Mouse (Mus musculus) limb, embryonic 15.5 days (tissue): ENCODE data around the gene Rhobtb1. TPM values are rescaled to one million over a fixed set of nuclear protein-coding genes. Genes with fewer than 3 reads are reported as not detected.

Source experiments
- ATAC-seq: fragments of 200-750 bp; cut with Nextera tagmentation; 2 replicates; pipeline ENCODE4 v1.8.0; 2017; ENCODE audit warnings: low read depth, moderate TSS enrichment; ENCODE audit not compliant: insufficient number of reproducible peaks, low FRiP score, low TSS enrichment
- H3K27ac ChIP-seq: fragments of 300-500 bp; sonication (generic); 2 replicates; pipeline ENCODE4 v1.5.1; 2015; ENCODE audit warnings: moderate library complexity, mild to moderate bottlenecking, inconsistent platforms
- H3K27me3 ChIP-seq: fragments of 300-500 bp; sonication (generic); 2 replicates; pipeline ENCODE4 v1.6.1; 2015; ENCODE audit warnings: inconsistent platforms
- H3K36me3 ChIP-seq: fragments of 300-500 bp; sonication (generic); 2 replicates; pipeline ENCODE4 v1.6.1; 2015; ENCODE audit warnings: inconsistent platforms
- H3K4me1 ChIP-seq: fragments of 300-500 bp; sonication (generic); 2 replicates; pipeline ENCODE4 v1.6.1; 2015; ENCODE audit warnings: inconsistent platforms
- H3K4me2 ChIP-seq: fragments of 300-500 bp; sonication (generic); 2 replicates; pipeline ENCODE4 v1.6.1; 2015; ENCODE audit warnings: mild to moderate bottlenecking, inconsistent platforms
- H3K4me3 ChIP-seq: fragments of 300-500 bp; sonication (generic); 2 replicates; pipeline ENCODE4 v1.5.1; 2015; ENCODE audit warnings: mild to moderate bottlenecking, inconsistent platforms
- H3K9ac ChIP-seq: fragments of 300-500 bp; sonication (generic); 2 replicates; pipeline ENCODE4 v1.6.1; 2015; ENCODE audit warnings: inconsistent platforms
- H3K9me3 ChIP-seq: fragments of 300-500 bp; sonication (generic); 2 replicates; pipeline ENCODE4 v1.6.1; 2016; ENCODE audit warnings: inconsistent platforms
- WGBS: fragments of 180-500 bp; shearing (Covaris S2); methylation state at CpG from one replicate; pipeline ENCODE4 v1.1.7; 2015; 5-methylcytosine and 5-hydroxymethylcytosine counted together
- polyA plus RNA-seq: library from polyadenylated mRNA; unstranded; fragments of >200 nt; fragmentation: Nextera tagmentation; extraction: Ambion mirVana; gene quantifications from 2 replicates; pipeline ENCODE4 v1.2.1, GENCODE M21; 2015

Gene Rhobtb1
- polyA plus RNA-seq, 1 experiment from 2014 or later: 27.0 TPM

GRCm38 (mm10) chr10:69134356-69134755, 16.9 kb upstream of the Rhobtb1 start:
- H3K36me3 ChIP-seq: no peaks in the 10 kb centered on the region
- H3K27me3 ChIP-seq: no peaks in the 10 kb centered on the region
- no peak overlapping the region for H3K4me3 ChIP-seq
- no peak overlapping the region for H3K4me2 ChIP-seq
- no peak for ATAC-seq
- no peak overlapping the region for H3K9ac ChIP-seq
- no peaks in the 10 kb centered on the region for H3K4me1 ChIP-seq
- no peaks in the 10 kb centered on the region for H3K9me3 ChIP-seq
- H3K27ac ChIP-seq: no peak overlapping the region

- Histone ChIP-seq H3K27ac (no peak overlapping the region), H3K9me3 (no peaks in the 10 kb centered on the region), H3K36me3 (no peaks in the 10 kb centered on the region), H3K9ac (no peak overlapping the region), H3K4me2 (no peak overlapping the region), H3K4me3 (no peak overlapping the region), H3K27me3 (no peaks in the 10 kb centered on the region), H3K4me1 (no peaks in the 10 kb centered on the region)
- ATAC-seq: no peak
- 59% methylated on average over 9 of the region's 9 CpGs for WGBS
Measured at GRCm38 (mm10) chr10:69136241-69136828, 14.9 kb upstream of the Rhobtb1 start.

GRCm38 (mm10) chr10:69149252-69149651, 2.0 kb upstream of the Rhobtb1 start:
- Histone ChIP-seq H3K36me3 (no peaks in the 10 kb centered on the region), H3K27ac (no peak overlapping the region), H3K4me2 (no peak overlapping the region), H3K9ac (no peak overlapping the region), H3K4me1 (no peaks in the 10 kb centered on the region), H3K27me3 (no peaks in the 10 kb centered on the region), H3K4me3 (no peak overlapping the region), H3K9me3 (no peaks in the 10 kb centered on the region)
- 86% methylated on average over 7 of the region's 7 CpGs for WGBS
- no peak for ATAC-seq

DNA sequence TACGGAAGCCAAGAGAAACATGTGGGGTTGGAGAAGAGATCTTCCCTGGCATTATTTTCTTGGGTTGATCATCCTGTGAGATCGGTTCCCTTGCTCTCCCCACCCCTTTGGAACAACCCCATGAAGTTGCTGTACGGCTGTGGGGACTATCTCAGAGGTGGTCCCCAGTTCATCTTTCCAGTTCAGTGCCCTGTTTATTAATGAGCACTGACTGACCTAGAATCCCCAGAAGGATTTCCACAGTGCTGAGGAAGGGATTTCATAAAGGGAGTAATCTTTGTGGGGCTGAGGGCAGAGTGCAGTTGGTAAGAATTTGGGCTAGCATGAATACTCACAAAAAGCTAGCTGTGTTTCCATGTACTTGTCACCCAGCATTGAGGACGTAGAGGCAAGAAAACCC, 1.7 kb downstream of the Rhobtb1 start:
- no peak overlapping the region for H3K9ac ChIP-seq
- H3K27ac ChIP-seq: no peak overlapping the region
- 70% methylated on average over 4 of the region's 4 CpGs for WGBS
- no peaks in the 10 kb centered on the region for H3K36me3 ChIP-seq
- no peak overlapping the region for H3K4me2 ChIP-seq
- ATAC-seq: no peak
- no peak overlapping the region for H3K4me3 ChIP-seq
- no peaks in the 10 kb centered on the region for H3K9me3 ChIP-seq
- peaks cover 5% of the 10 kb centered on the region for H3K4me1 ChIP-seq
- no peaks in the 10 kb centered on the region for H3K27me3 ChIP-seq

DNA sequence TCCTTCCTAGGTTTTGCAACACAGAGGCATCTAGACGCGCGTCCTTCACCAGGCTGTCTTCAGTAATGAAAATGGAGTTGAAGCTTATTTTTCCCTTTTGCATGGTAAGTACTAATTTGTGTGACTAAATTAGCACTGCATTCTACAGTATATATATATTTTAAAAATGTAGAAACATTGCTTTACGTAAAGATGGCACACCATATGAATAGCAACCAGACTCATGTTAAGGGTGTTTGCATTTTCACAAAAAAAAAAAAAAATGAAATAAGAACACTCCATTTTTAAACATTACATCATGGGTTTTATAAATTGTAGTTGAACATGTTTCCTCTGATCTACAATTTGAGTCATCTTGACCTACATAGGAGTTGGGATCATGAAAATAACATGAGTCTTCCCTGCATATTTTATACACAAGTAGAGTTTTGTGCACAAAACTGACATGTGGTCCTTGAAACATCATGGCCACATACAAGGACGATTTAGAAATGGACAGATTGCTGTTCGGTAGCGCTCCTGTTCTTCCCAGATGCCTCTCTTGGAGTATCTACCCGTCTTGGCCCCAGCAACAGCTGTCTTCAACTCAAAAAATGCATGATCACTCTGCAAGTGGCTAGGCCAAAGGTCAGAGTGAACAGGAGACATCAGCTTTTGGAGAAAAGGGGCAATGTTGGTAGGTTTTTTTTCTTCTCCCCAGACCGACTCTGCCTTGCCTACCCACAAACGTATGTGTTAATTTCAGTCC, 4.4 kb downstream of the Rhobtb1 start:
- H3K4me2 ChIP-seq: no peak overlapping the region
- 86% methylated on average over 10 of the region's 10 CpGs for WGBS
- no peak overlapping the region for H3K9ac ChIP-seq
- no peaks in the 10 kb centered on the region for H3K36me3 ChIP-seq
- H3K4me3 ChIP-seq: no peak overlapping the region
- ATAC-seq: no peak
- peaks cover 5% of the 10 kb centered on the region for H3K4me1 ChIP-seq
- H3K27ac ChIP-seq: no peak overlapping the region
- H3K9me3 ChIP-seq: no peaks in the 10 kb centered on the region
- no peaks in the 10 kb centered on the region for H3K27me3 ChIP-seq

DNA sequence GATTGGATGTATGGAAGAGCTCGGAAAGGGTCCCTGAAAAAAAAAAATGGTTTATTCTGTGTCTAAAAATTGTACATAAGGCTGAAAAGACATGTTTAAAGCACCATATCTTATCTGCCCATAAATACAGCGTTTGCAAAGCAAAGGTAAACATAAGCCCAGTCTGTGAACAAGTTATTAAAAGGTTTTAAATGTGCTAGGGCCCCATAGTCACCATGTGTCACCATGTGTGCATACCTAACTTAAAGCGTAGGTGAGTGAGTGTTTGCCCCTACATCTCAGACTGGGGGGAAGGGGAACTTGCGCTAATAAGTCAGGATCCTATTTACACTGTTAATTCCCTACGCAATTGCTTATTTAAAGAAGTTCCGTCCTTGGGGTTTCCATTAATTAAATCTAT, 5.2 kb downstream of the Rhobtb1 start:
- Histone ChIP-seq H3K36me3 (no peaks in the 10 kb centered on the region), H3K9ac (no peak overlapping the region), H3K4me1 (peaks cover 5% of the 10 kb centered on the region), H3K27ac (no peak overlapping the region), H3K9me3 (no peaks in the 10 kb centered on the region), H3K27me3 (no peaks in the 10 kb centered on the region), H3K4me3 (no peak overlapping the region), H3K4me2 (no peak overlapping the region)
- no peak for ATAC-seq
- WGBS: 52% methylated on average over 6 of the region's 6 CpGs

DNA sequence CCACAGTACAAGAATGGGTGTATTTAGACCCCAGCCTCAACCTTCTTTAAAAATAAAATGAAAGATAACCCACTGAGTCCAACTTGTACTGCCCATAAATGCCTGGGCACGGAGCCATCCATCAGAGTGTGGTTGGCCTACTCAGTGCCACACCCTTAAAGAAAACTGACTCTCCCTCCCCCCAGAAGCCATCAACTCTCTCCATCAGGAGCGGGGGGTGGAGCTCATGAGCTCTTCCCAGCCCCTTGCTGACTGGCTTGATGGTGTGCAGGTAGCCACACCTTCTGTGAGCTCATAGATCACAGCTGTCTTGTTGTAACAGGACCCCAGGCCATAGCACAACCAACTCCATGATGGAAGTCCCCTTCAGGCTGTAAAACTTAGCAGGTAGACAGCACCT, 6.2 kb downstream of the Rhobtb1 start:
- Histone ChIP-seq H3K4me1 (peaks cover 5% of the 10 kb centered on the region), H3K9me3 (no peaks in the 10 kb centered on the region), H3K36me3 (no peaks in the 10 kb centered on the region), H3K4me3 (no peak overlapping the region), H3K4me2 (no peak overlapping the region), H3K27me3 (no peaks in the 10 kb centered on the region), H3K27ac (0 out of 2 replicates have a peak overlapping the region, but pooled peaks have one; percentile 40), H3K9ac (no peak overlapping the region)
- 0 out of 2 replicates have a peak, but pooled peaks have one; percentile 19 for ATAC-seq
- 38% methylated on average over 2 of the region's 2 CpGs for WGBS

GRCm38 (mm10) chr10:69160877-69161276, 9.6 kb downstream of the Rhobtb1 start:
- H3K27ac ChIP-seq: no peak overlapping the region
- H3K36me3 ChIP-seq: no peaks in the 10 kb centered on the region
- 83% methylated on average over 2 of the region's 2 CpGs for WGBS
- H3K4me3 ChIP-seq: no peak overlapping the region
- peaks cover 5% of the 10 kb centered on the region for H3K4me1 ChIP-seq
- H3K27me3 ChIP-seq: no peaks in the 10 kb centered on the region
- H3K9me3 ChIP-seq: no peaks in the 10 kb centered on the region; the same call in 1 of the 2 replicates
- no peak overlapping the region for H3K9ac ChIP-seq
- ATAC-seq: no peak
- H3K4me2 ChIP-seq: no peak overlapping the region

DNA sequence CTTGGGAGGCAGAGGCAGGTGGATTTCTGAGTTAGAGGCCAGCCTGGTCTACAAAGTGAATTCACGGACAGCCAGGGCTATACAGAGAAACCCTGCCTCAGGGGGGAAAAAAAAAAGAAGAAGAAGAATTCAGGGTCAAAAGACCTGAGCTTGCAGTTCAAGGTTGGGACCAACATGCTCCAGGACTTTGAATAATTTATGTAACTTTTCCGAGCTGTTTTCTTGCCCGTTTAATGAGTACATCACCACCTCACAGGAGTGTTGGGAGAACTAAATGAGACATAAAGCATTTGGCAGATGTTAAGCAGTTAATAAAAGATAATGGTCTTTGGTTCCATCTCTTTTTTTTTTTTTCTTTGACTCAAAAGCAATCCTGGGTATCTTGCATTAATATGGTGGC, 10.3 kb downstream of the Rhobtb1 start:
- no peak overlapping the region for H3K4me2 ChIP-seq
- H3K4me3 ChIP-seq: no peak overlapping the region
- no peak overlapping the region for H3K9ac ChIP-seq
- ATAC-seq: no peak
- H3K27ac ChIP-seq: no peak overlapping the region
- H3K36me3 ChIP-seq: no peaks in the 10 kb centered on the region
- H3K27me3 ChIP-seq: no peaks in the 10 kb centered on the region
- H3K9me3 ChIP-seq: no peaks in the 10 kb centered on the region; the same call in 1 of the 2 replicates
- WGBS: 80% methylated on average over 3 of the region's 3 CpGs
- peaks cover 5% of the 10 kb centered on the region for H3K4me1 ChIP-seq

DNA sequence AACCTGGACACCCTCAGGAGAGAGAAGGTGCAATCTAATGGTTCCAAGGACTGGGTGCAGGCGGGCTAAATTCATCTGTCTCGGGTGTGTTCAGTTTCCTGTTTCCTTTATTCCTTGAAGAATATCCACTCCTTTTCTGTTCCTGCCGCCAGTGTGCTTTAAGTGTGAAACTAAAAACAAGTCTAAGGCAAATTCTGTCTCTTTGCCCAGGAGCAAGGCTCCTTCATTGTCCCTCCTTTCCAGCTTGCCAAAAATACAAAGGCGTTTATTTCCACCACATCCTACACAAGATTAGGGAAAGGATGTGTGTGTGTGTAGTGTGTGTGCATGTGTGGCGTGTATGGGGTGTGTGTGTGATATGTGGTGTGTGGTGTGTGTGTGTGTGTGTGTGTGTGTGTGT, 11.3 kb downstream of the Rhobtb1 start:
- Histone ChIP-seq H3K36me3 (no peaks in the 10 kb centered on the region), H3K4me1 (peaks cover under 1% of the 10 kb centered on the region), H3K27me3 (no peaks in the 10 kb centered on the region), H3K4me2 (no peak overlapping the region), H3K27ac (no peak overlapping the region), H3K9ac (no peak overlapping the region), H3K4me3 (no peak overlapping the region), H3K9me3 (no peaks in the 10 kb centered on the region; the same call in 1 of the 2 replicates)
- ATAC-seq: no peak
- WGBS: 73% methylated on average over 5 of the region's 5 CpGs

DNA sequence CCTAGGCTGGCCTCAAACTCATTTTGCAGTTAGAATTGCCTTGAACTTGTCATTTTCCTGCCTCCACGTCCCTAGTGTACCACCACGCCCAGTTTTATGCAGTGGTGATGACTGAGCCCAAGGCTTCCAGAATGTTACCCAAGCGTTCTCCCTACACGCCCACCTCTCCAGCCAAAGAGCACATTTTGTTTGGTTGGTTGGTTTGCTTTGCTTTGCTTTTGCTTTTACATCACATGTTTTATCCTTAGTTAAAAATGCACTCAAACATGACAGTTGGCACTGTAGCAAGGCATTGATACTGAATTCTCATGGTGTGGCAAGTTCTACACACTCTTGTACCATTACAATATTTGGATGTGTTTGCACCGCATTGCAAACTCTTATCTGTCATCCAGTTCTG, 12.0 kb downstream of the Rhobtb1 start:
- WGBS: 91% methylated on average over 5 of the region's 5 CpGs
- Histone ChIP-seq H3K4me1 (no peaks in the 10 kb centered on the region), H3K9me3 (no peaks in the 10 kb centered on the region; the same call in 1 of the 2 replicates), H3K36me3 (no peaks in the 10 kb centered on the region), H3K4me3 (no peak overlapping the region), H3K27ac (no peak overlapping the region), H3K27me3 (no peaks in the 10 kb centered on the region), H3K9ac (no peak overlapping the region), H3K4me2 (no peak overlapping the region)
- ATAC-seq: no peak

DNA sequence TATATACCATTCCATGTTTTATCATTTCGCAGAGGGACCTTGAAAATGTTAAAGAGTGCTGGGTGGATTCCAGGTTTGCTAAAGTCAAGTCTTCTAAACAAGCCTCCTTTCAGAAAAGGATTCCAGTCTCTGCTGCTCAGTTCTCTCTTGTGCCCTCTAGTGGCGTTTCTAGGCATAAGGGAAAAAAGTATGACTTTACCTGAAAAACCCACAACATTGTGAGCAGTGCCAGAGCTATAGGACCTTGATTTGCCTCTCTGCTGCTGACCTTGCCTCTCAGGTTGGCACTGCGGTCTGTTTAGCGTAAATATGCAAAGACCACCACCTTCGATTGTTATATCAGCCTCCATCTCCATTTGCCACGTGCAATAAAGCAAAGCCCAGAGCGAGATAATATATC, 13.9 kb downstream of the Rhobtb1 start:
- no peak for ATAC-seq
- Histone ChIP-seq H3K27me3 (no peaks in the 10 kb centered on the region), H3K9ac (no peak overlapping the region), H3K4me1 (no peaks in the 10 kb centered on the region), H3K36me3 (no peaks in the 10 kb centered on the region), H3K9me3 (no peaks in the 10 kb centered on the region; the same call in 1 of the 2 replicates), H3K4me3 (no peak overlapping the region), H3K27ac (no peak overlapping the region), H3K4me2 (no peak overlapping the region)
- WGBS: 55% methylated on average over 7 of the region's 7 CpGs
